Mouse (Mus musculus): ENCODE results near the gene Myo7a.

The Myo7a gene

GRCm38 (mm10) chr7:98119179-98119960 is at the start of gene Myo7a:
TSS of gene Myo7a (minus strand) at chr7:98119524.
- no peak for DNase-seq (ENCODE audit: low read depth in 2 of 2, low spot score in 2 of 2)

DNA sequence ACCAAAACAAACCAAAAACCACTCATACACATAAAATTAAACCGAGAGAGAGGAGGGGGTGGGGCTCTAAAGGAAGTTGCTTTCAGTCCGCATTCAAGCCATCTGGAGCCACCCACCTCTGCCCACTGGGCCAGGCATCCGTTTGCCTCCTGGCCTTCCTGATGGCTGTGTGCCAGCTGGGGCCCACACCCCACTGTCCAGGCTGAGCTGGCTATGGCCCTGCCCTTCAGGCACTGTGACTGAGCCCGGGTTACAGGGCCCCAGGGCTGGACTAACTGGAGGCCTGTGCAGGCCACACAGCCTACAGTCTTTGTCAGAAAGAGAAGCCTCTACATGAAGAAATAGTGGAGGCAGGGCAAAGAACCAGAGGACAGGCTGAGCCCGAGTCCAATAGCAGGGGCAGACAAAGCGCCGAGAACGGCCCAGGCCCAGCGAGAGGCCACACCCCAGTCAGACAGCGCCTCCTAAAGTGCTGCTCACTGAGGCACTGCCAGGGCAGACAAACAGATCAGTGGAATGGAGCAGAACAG is 45.7 kb upstream of the Myo7a start:
- no peak for DNase-seq (ENCODE audit: low read depth in 2 of 2, low spot score in 2 of 2)

GRCm38 (mm10) chr7:98164382-98164998 is 45.2 kb upstream of the Myo7a start:
- DNase-seq (ENCODE audit: low read depth in 2 of 2, low spot score in 2 of 2), result no peak

DNA sequence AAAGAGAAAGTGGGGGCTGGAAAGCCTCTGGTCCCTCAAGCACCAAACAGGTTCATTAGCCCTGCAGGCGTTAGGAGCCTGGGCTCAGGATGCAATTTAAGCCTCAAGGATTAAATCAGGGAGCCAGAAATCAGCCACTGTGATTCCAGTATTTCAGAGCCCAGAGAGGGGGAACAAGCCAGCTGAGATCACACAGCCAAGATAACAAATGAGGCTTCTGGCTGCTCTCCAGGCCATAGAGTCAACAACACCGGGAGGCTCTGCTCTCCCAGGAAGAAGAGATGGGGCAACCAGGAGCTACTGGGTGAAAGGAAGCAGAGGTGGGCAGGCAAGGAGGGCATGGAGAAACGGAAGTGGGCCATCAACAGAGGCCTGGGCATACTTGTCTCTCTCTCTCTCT is 44.4 kb upstream of the Myo7a start:
- DNase-seq (ENCODE audit: low read depth in 2 of 2, low spot score in 2 of 2), result no peak

- no peak for DNase-seq (ENCODE audit: low read depth in 2 of 2, low spot score in 2 of 2)
Observed at GRCm38 (mm10) chr7:98162239-98162638, 42.9 kb upstream of the Myo7a start.

DNA sequence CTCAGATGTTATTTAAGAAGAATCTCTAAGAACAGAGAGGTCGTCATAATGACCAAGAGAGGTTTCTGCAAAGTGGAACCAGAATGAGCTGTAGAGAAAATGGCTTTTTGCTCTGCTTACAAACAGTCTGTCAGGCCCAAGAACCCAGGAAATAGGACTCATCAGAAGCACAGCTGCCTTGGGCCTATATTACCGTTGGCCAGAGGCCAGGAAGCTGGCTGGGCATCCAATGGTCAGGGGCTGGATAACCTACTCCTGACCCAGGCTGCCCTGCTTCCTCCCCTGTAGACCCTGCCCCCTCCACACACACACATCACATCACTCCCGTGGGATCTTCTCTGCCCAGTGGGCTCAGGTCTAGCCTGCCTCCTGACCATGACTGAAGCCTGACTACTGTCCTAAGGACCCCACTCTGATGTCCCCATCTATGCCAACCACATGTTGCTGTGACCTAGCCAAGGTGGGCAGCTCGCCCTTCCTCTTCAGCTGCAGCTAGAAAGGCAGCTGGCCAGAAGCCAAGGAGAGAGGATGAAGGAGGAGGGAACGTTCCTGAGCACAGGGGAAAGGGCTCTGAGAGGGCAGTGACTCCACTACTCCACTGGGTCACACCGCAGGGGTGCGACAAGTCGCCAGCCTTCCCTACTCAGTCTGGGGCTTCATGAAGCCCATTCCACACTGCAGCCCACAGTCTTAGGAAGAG is 40.9 kb upstream of the Myo7a start:
- DNase-seq (ENCODE audit: low read depth in 2 of 2, low spot score in 2 of 2), result no peak

DNA sequence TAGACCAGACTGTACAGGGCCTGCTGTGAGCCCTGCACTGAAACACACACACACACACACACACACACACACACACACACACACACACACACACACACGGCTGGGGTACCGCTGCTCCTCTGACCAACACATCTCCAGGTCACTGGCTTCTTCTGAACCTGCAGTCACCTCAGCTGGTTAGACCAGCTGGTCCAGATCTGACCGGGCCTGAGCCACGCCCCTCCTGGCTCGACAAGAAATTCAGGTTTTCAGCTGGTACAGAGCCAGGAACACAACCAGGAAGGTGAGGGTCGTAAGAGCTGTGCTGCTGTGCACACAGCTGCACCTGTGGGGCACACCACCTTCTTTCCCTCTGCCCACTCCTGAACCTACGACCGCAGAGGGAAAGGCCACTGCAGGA is 39.2 kb upstream of the Myo7a start:
- no peak for DNase-seq (ENCODE audit: low read depth in 2 of 2, low spot score in 2 of 2)

DNA sequence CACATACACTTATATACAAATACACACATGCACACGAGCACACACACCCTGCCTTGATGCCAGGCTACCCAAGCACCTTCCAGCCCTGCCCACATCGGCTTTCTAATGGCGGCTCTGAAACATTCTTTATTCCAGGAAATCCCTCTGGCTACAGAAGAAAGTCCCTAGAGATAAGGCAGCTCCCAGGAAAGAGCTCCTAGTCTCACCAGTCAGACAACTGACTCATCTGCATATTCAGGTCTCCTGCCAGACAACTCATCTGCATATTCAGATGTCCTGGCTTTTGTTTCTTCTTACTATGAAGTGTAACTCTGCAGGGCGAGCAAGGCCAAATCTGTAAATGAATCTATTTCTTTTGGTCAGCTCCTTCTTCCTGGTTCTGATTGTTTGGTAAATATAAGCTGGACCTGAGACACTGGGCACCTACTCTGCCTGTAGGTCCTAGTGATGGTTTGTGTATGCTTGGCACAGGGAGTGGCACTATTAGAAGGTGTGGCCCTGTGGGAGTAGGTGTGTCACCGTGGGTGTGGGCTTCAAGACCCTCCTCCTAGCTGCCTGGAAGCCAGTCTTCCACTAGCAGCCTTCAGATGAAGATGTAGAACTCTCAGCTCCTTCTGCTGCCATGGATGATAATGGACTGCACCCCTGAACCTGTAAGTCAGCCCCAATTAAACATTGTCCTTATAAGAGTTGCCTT is 38.5 kb upstream of the Myo7a start:
- no peak for DNase-seq (ENCODE audit: low read depth in 2 of 2, low spot score in 2 of 2)

DNA sequence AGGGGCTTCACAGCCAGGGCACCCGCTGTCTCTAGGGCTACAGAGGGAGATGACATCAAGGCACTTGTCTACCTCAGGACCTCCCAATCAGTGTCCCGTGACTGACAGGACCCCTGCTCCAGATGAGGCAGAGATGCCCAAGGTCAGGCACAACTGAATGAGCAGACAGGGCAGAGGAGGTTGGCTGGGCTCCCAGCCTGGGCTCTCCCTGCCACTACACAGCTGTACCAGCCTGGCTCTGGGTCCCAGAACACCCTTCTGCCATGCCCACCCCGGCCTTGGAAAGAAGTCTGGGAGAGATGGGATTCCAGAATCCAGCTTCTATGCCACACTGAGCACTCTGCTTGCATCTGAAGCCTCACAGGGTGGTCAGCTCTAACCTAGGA is 36.9 kb upstream of the Myo7a start:
- no peak for DNase-seq (ENCODE audit: low read depth in 2 of 2, low spot score in 2 of 2)

GRCm38 (mm10) chr7:98155546-98156279 is 36.4 kb upstream of the Myo7a start:
- peak in 1 of 2 experiments; percentile 27 for DNase-seq (ENCODE audit: low read depth in 2 of 2, low spot score in 2 of 2)

GRCm38 (mm10) chr7:98153892-98154291 is 34.6 kb upstream of the Myo7a start:
- no peak for DNase-seq (ENCODE audit: low read depth in 2 of 2, low spot score in 2 of 2)

DNA sequence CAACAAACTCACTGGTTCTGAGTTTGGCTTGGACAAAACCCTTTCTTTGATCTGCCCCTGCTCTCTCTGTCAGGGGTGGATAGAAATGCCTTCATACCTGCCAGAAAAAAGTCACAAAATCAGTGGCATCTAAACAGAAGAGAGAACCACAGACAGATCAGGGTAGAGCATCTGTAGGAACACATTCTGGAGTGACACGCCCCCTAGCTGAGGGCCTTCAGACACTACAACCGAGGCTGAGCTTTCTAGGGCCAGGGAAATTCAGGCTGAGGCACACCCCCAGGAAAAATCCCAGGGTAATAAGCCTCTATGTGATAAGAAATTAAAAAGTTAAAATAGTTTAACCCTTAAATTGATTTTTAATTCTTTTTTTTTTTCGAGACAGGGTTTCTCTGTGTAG is 34.0 kb upstream of the Myo7a start:
- DNase-seq (ENCODE audit: low read depth in 2 of 2, low spot score in 2 of 2), result no peak

DNA sequence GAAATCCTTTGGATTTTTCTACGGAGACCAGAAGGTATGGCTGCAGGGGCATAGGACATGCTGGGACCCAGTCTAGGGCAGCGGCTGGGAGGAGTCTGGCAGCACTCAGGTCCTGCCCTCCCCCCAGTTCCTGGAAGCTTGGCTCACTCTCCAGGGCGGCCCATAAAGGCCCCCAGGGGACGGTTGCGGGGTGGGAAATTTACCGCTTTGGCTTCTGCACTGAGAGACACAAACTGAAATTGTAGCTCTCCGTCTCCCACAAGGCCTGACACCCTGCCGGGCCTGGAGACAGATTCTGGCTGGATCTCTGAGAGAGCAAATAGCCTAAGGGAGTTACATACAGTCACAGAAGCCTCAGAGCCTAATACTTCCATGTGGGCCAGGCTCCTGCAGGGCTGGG is 33.1 kb upstream of the Myo7a start:
- no peak for DNase-seq (ENCODE audit: low read depth in 2 of 2, low spot score in 2 of 2)

DNA sequence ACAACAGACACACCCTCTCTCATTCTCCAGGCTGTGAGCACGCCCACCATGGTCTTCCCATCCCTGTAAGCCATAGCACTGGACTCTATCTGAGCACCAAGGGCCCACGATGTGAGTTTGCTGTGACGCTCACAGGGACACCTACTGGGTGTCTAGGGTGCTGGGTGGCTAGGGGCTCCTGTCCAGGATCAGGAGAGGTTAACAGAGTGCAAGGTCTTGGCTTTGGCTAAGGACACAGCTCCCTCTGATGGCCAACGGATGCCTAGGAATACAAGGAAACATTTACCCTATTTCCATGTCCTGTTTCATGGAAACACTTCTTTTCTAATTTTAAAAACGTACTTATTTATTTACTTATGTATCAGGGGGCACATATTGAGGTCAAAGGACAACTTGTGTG is 31.2 kb upstream of the Myo7a start:
- DNase-seq (ENCODE audit: low read depth in 2 of 2, low spot score in 2 of 2), result no peak

GRCm38 (mm10) chr7:98149802-98150201 is 30.5 kb upstream of the Myo7a start:
- no peak for DNase-seq (ENCODE audit: low read depth in 2 of 2, low spot score in 2 of 2)

- DNase-seq (ENCODE audit: low read depth in 2 of 2, low spot score in 2 of 2), result no peak
Observed at GRCm38 (mm10) chr7:98148721-98149407, 29.5 kb upstream of the Myo7a start.

DNA sequence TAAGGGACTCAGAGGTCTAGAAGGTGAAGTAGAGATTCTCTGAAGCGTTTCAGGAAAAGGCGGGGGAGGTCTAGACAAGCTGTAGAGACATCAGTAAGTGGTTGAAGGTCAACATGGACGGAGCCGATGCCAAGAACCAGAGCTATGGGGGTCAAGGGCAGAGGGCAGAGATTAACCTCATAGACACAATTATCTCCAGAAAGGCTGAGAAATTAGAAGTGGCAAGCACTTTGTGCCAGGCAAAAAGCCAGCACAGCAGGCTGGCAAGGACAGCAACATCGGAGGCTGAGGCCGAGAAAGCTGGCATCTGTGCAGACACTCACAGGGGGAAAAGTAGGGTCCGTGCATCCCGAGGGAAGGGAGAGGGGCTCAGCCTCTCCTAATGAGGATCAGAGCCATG is 28.4 kb upstream of the Myo7a start:
- no peak for DNase-seq (ENCODE audit: low read depth in 2 of 2, low spot score in 2 of 2)

DNA sequence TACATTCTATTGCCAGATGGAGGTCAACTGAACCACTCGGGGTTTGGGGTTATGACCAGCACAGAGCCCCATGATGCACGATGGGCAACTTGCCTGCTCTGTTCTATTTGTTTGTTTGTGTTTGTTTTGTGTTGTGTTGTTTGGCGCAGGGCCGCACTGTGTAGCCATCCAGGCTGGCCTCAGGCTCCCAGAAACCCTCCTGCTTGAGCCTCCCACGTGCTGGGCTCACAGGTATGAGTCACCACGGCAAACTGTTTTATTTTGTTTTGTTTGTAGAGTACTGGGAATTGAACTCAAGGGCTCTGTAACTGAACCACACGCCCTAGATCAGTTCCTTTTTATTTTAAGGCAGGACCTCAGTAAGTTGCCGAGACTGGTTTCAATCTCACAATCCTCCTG is 27.1 kb upstream of the Myo7a start:
- no peak for DNase-seq (ENCODE audit: low read depth in 2 of 2, low spot score in 2 of 2)

DNA sequence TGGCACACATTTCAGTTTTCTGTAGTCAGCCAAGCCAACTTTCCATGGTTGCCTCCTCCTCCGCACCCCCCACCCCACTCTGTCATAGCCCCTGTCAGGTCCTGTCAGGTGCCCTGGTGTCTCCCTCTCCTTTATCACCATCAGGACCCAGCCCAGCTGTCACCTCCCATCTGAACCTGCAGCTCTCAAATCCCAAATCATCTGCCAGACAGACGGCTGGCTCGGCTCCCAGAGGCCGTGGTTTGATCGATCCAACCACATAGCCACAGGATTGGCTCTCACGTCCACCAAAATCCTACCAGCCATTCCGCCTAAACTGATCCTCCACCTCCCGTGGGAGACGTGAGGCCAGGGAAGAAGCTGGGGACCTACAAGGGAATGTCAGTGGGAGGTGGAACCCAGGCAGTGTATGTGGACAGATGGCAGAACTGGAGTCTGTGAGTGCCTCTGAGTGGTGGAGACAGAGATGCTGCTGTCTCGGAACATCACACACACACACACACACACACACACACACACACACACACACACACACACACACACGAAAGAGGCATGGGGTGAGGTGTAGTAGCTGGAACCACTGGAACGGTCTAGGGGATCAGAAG is 26.6 kb upstream of the Myo7a start:
- DNase-seq (ENCODE audit: low read depth in 2 of 2, low spot score in 2 of 2), result no peak

- DNase-seq (ENCODE audit: low read depth in 2 of 2, low spot score in 2 of 2), result no peak
Observed at GRCm38 (mm10) chr7:98145402-98145801, 26.1 kb upstream of the Myo7a start, which contains the start of gene Omp. TSS of gene Omp (minus strand) at chr7:98145502.

Data from CD8-positive naive resting alpha-beta T cell, adult 2 months (primary cell).